Mouse (Mus musculus) erythroblast, embryonic 14.5 days (primary cell): Measurements from ENCODE around the gene Aftph. TPM values are rescaled to one million over a fixed set of nuclear protein-coding genes. Genes with fewer than 3 reads are reported as not detected.
"Not testable (repeated sequence)": the region's sequence is repeated elsewhere in the genome, so short reads cannot be mapped to it uniquely, and the experiment has no call there.

Source experiments
- H3K27me3 ChIP-seq: 2 replicates; pipeline ENCODE4 v1.6.1; 2012; ENCODE audit warnings: inconsistent platforms; ENCODE audit not compliant: control insufficient read depth
- H3K36me3 ChIP-seq: 2 replicates; pipeline ENCODE4 v1.6.1; 2012; ENCODE audit warnings: mild to moderate bottlenecking, inconsistent platforms; ENCODE audit not compliant: control insufficient read depth
- H3K4me1 ChIP-seq: 2 replicates; pipeline ENCODE4 v1.6.1; 2012; ENCODE audit warnings: inconsistent platforms; ENCODE audit not compliant: control insufficient read depth
- H3K4me3 ChIP-seq: replicated peaks from 2 replicates; pipeline ENCODE3; 2012; ENCODE audit warnings: moderate library complexity, mild to moderate bottlenecking, inconsistent platforms
- H3K9me3 ChIP-seq: 2 replicates; pipeline ENCODE4 v1.6.1; 2012; ENCODE audit warnings: low read length, inconsistent platforms, mixed read lengths; ENCODE audit not compliant: control insufficient read depth
- GATA1 ChIP-seq: IDR thresholded peaks from 2 replicates; pipeline ENCODE4 v1.6.1; 2012; ENCODE audit warnings: low read length, inconsistent platforms, mixed read lengths
- TAL1 ChIP-seq: IDR thresholded peaks from 3 replicates; pipeline ENCODE4 v1.6.1; 2012; ENCODE audit warnings: low read length, inconsistent platforms, mixed read lengths
- polyA plus RNA-seq: library from polyadenylated mRNA; stranded (reverse); fragments of >175 nt; gene quantifications from 2 replicates; pipeline ENCODE4 v1.2.3, GENCODE M21; 2012

The Aftph gene
- polyA plus RNA-seq, 1 experiment, result 1.3 TPM

DNA sequence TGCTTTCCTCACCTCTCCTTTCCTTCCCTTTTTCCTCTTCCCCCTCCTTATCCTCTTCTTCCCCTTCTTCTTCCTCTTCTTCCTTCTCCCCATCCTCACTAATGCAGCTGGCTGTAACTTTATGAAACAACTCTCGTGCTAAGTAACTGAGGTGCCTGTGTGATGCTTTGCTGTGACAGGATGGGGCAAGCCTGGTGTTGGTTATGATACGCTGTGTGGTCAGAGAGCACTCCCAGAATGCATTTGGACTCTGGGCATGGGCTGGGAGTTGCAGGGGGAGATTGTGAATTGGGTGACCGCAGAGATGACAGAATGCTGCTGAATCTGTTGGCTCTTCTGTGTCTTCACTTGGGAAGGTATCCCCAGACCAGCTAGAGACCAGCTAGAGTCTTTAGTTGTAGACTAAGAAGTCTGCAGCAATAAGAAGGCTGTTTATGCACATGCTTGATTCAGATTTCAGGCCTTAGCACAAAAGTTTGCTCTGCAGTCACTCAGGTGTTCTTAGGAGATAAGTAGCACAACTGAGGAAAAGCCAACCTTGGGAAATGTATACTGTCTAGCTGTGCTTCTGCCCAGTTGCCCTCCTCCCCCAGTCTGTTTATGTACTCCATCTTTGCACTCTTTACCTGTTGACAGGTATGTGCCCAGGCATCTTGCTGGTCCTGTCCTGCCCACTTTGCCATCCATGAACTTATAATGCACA lies 37.6 kb upstream of the Aftph start:
- no peak for TF ChIP-seq GATA1
- TF ChIP-seq TAL1, result no peak
- no peak overlapping the region for H3K4me3 ChIP-seq
- peaks cover 6% of the 10 kb centered on the region for H3K4me1 ChIP-seq
- H3K27me3 ChIP-seq, result no peaks in the 10 kb centered on the region
- H3K9me3 ChIP-seq, result peaks cover 1% of the 10 kb centered on the region; the same call in 1 of the 2 replicates
- H3K36me3 ChIP-seq, result no peaks in the 10 kb centered on the region

GRCm38 (mm10) chr11:20778298-20778697 lies 36.9 kb upstream of the Aftph start:
- no peaks in the 10 kb centered on the region for H3K27me3 ChIP-seq
- peaks cover 6% of the 10 kb centered on the region for H3K4me1 ChIP-seq
- no peak overlapping the region for H3K4me3 ChIP-seq
- H3K9me3 ChIP-seq, result no peaks in the 10 kb centered on the region
- H3K36me3 ChIP-seq, result no peaks in the 10 kb centered on the region
- TF ChIP-seq GATA1, result no peak
- TF ChIP-seq TAL1, result no peak

GRCm38 (mm10) chr11:20776668-20777067 lies 35.3 kb upstream of the Aftph start:
- H3K9me3 ChIP-seq, result peaks cover 3% of the 10 kb centered on the region
- H3K4me3 ChIP-seq, result no peak overlapping the region
- TF ChIP-seq GATA1, result no peak
- TF ChIP-seq TAL1, result no peak

DNA sequence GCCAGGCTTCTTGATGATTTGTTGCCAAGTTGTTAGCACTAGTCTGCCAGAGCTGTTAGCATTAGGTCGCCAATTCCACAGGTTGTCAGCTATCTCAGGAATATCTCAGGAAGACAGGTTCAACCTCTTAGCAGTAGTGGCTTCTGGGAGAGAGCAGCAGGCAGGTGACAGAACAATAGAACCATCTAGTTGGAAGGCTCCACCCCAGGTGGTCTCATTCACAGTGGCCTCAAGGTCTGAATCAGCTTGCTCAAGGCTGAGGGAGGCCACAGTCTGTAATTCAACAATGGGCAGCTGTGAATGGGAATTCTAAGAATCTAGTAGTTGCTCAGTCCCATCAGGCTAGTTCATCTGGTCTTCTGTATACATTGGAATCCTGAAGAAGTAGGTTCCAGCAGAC lies 31.3 kb upstream of the Aftph start:
- TF ChIP-seq TAL1, result no peak
- no peak for TF ChIP-seq GATA1
- Histone ChIP-seq H3K36me3 (no peaks in the 10 kb centered on the region), H3K4me1 (no peaks in the 10 kb centered on the region), H3K9me3 (peaks cover 6% of the 10 kb centered on the region), H3K27me3 (no peaks in the 10 kb centered on the region), H3K4me3 (no peak overlapping the region)

More at GRCm38 (mm10) chr11:20776668-20777067, 35.3 kb upstream of the Aftph start:
- Histone ChIP-seq H3K4me1 (peaks cover 6% of the 10 kb centered on the region), H3K27me3 (no peaks in the 10 kb centered on the region), H3K36me3 (no peaks in the 10 kb centered on the region)

- not testable (repeated sequence) for H3K9me3 ChIP-seq, H3K4me1 ChIP-seq, H3K27me3 ChIP-seq, H3K36me3 ChIP-seq, H3K4me3 ChIP-seq
These were observed 30.4 kb upstream of the Aftph start for GRCm38 (mm10) chr11:20771827-20772226.

DNA sequence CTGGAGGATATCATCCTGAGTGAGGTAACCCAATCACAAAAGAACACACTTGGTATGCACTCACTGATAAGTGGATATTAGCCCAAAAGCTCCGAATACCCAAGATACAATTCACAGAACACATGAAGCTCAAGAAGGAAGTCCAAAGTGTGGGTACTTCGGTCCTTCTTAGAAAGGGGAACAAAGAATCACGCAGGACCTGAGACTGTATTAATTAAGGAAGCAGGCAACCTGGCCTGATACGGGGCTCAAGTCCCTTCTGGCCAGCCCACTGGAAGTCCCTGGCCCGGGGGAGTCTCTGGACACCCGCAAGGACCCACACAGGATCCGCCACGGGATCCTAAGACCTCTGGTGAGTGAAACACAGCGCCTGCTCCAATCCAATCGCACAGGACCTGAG lies 20.6 kb upstream of the Aftph start:
- not testable (repeated sequence) for H3K36me3 ChIP-seq, H3K4me3 ChIP-seq, H3K9me3 ChIP-seq, H3K4me1 ChIP-seq, H3K27me3 ChIP-seq

DNA sequence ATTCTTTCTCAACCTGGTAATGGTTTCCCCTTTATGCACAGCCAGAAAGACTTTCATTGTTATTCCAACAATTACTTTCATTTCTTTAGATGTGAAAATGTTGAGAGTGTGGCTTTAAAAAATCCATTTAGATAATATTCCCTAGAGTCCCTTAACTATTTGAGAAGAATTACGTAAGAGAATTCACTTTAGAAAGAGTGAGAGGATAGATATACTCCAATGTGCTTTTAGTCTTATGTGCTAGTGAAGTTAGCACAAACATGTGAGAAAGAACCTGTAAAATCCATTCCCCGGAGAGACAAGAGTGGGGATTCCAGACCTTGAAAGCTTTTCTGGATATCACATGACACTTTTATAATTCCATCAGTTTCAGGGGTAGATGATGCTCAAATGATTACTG lies 9.2 kb upstream of the Aftph start:
- Histone ChIP-seq H3K27me3 (no peaks in the 10 kb centered on the region), H3K9me3 (peaks cover 10% of the 10 kb centered on the region), H3K36me3 (no peaks in the 10 kb centered on the region), H3K4me3 (no peak overlapping the region), H3K4me1 (no peaks in the 10 kb centered on the region)
- no peak for TF ChIP-seq TAL1
- no peak for TF ChIP-seq GATA1

GRCm38 (mm10) chr11:20743353-20743752 lies 2.0 kb upstream of the Aftph start:
- TF ChIP-seq TAL1 (no peak), GATA1 (no peak)
- peaks cover 4% of the 10 kb centered on the region for H3K36me3 ChIP-seq
- H3K9me3 ChIP-seq, result no peaks in the 10 kb centered on the region
- no peaks in the 10 kb centered on the region for H3K27me3 ChIP-seq
- no peak overlapping the region for H3K4me3 ChIP-seq
- peaks cover 21% of the 10 kb centered on the region for H3K4me1 ChIP-seq

DNA sequence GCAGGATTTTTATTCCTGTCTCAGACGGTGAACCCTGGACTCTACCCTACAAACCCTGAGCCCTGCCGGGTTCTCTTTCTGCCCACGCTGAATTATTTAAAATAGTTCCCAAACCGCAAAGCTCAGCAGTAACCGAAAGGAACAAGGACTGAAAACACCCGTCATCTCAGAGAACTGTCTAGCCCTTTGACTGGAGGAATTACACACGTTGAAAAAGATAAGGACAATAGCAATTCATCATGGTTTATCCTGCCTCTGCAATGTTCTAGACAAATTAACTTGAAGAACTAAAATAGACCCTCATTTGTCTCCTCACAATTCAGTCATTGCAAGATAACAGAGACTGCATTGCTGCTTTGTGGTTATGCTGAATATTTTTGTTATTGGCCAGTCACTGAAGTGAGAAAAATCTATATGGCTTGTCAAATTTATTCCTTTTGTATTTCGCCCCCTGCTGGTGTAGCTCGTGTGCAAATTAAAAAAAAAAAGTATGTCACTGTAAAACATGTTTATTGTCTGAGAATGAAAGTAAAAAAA lies 1.0 kb upstream of the Aftph start:
- Histone ChIP-seq H3K36me3 (peaks cover 6% of the 10 kb centered on the region), H3K27me3 (no peaks in the 10 kb centered on the region), H3K4me3 (peak overlapping the region; percentile 97), H3K4me1 (peaks cover 21% of the 10 kb centered on the region), H3K9me3 (no peaks in the 10 kb centered on the region)
- TF ChIP-seq GATA1, result peak; percentile 43; the same call in 1 of the 2 replicates
- TF ChIP-seq TAL1, result no peak

DNA sequence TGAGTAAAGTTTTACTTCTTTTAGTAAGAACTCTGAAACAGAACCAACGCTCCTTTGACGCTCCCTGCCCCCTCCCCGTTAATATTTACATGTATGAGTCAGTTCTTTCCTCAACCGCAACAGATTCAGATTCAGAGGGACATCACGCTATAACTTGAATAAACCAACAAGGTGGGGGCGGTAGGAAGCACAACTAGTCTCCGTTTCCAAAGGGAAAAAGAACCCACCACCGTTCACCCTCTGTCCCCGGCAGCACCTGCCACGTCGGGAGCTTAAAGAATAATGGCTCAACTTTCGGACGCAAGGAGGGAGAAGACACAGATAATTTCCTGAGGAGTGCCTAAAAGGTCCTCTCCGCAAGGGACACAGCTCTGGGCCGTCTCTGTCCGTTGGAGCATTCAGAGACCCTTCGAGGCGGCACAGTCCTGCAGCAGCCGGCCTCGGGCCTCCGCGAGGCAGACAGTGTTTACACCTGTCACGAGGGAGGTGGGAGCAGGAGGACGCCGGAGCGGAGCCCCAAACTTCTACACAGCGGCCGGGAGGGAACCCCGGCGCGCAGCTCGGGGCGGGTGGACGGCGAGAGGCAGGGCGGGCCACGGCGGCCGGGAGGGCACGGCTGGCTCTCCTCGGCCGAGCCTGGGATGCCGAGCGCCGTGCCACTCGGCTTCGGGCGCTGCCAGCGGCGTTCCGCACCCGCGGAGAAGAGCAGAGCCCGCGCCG lies 748 bp downstream of the Aftph start:
- TF ChIP-seq TAL1, result no peak
- TF ChIP-seq GATA1, result no peak
- Histone ChIP-seq H3K4me3 (peak overlapping the region; percentile 97), H3K9me3 (no peaks in the 10 kb centered on the region), H3K4me1 (peaks cover 26% of the 10 kb centered on the region), H3K27me3 (no peaks in the 10 kb centered on the region), H3K36me3 (peaks cover 20% of the 10 kb centered on the region)
